Comparison of ENCODE assay signal across 8 mouse cellular contexts in genomic region chr15:27905341-27905740, GRCm38 (mm10).
A peak's percentile ranks its signal among the peaks of the same experiment; 100 is the strongest.
DNase-seq lines count a peak whose midpoint lies in the region; ATAC-seq and TF ChIP-seq lines count a peak whose summit lies in the region.

No protein-coding gene starts in this region.

- CTCF ChIA-PET in Patski (lab: Charles Lee): interaction anchor here (0.8 to 2.0 kb wide), 4 partner anchors 8 to 21 kb away, joined by 3 to 6 read pairs (median 4); no protein-coding TSS in a partner anchor

- POLR2A ChIA-PET in Patski (lab: Charles Lee): interaction anchor here (0.9 to 1.4 kb wide), 2 partner anchors 117 to 121 kb away, joined by 3 read pairs; partner anchors contain the start of gene Trio

- peak; percentile 58 for DNase-seq in kidney, adult 18-20 months
- DNase-seq in kidney, adult 11 months: no peak
- DNase-seq in Patski (ENCODE audit: low read depth, low spot score): no peak
- peak; percentile 23 for DNase-seq in embryo, embryonic 11.5 days (ENCODE audit: low read depth, low spot score)
- peak; percentile 52 to 72 for DNase-seq in heart, postnatal 36 days
- peak; percentile 66 to 69 for DNase-seq in left cerebral cortex, postnatal 14 days (ENCODE audit: low spot score in 2 of 2)
- peak; percentile 68 for DNase-seq in retina, postnatal 1 day
- DNase-seq in thymus, postnatal 36 days: no peak

- peak; percentile 3 for ATAC-seq in Patski

- H3K27me3 ChIP-seq in Patski: no peaks in the 10 kb centered on the region

- intact Hi-C loops in heart, postnatal 36 days (cut with DNase I): no loop called here
- intact Hi-C loops in left cerebral cortex, postnatal 14 days (cut with DNase I): no loop called here

- TF ChIP-seq CTCF in Patski (IDR thresholded peaks at IDR 0.05): peak; percentile 80

- in situ Hi-C loops in Patski (cut with MboI; ENCODE audit: low pct_unique_long_range_greater_than_20kb): no loop called here

Comparison
In these comparisons a context has a peak if more than half of its experiments do, and no peak if none do; other contexts are left out.
1. DNase-seq: peak in kidney, adult 18-20 months (single experiment), embryo, embryonic 11.5 days (single experiment), heart, postnatal 36 days (2 of 2), left cerebral cortex, postnatal 14 days (2 of 2) and retina, postnatal 1 day (single experiment); none in kidney, adult 11 months (single experiment), Patski (single experiment) and thymus, postnatal 36 days (0 of 2).